Mouse (Mus musculus) embryo, embryonic 9.5 days (tissue): Measurements from ENCODE around the gene Tctn1.

Experiments
- DNase-seq: peaks from one replicate; pipeline ENCODE4 v3.0.0-alpha.2; 2017; ENCODE audit errors: extremely low spot score

Gene Tctn1

DNA sequence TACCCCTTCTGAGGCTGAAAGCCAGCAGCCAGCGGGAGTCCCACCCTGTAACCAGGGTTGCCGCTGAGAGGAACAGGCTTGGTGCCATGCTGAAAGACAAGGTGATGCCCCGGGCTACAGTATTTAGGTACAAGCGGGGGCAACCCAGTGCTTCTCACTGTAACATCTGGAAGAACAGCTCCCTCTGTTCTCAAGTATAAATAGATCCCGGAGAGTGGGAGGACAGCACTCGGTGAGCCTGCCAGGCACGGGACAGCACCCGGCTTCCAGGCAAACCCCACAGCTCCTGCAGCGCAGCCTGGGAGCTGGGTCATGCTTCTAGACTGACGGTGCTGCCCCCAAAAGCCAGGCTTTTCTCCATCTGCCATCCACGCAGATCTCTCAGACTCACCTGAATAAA is 16.7 kb downstream of the Tctn1 start:
- DNase-seq = no peak

DNA sequence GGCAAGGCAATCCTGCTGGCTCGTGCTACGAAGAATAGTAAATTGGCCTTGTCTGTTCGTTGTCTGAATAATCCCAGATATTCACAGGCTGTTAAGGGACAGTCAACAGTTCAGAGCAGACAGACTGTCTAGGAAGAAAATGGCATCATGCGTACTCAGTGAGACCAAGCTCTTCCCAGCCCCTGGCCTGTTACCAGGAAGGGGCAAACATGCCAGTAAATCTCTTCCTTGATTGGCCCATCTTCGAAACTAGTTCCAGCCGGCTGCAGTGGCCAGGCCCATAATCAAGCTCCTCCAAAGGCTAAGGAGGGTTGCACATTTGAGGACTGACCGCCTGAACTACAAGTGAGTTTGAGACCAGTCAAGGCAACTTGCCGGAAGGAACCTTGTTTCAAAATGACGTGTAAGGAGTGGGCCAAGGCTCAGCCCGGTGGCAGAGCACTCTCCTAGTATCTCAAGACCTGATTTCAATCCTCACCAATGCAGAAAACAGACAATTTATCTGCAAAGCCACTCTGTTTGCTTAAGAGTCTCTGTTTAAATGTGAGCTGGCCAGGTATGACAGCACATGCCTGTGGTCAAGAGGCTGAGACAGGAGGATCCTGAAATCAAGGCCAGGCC is 17.6 kb downstream of the Tctn1 start:
- DNase-seq = no peak

DNA sequence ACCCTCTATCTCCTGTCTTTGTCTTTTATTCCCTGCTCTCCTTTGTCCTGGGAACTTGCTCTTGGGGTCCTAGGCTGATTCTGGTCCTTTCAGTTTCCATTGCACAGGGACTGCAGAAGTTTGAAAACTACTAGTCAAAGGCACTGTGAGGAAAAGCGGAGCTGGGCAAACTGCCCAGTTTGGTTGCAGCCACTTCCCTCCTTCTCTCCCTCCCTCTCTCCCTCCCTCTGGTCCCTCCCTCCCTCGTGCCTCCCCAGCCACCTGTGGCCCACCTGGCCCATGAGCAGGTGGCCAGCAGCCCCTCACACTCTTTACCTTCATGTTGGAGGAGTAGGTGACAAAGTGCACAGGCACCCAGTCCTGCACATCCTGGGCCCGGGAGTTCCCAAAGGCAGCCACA is 19.1 kb downstream of the Tctn1 start:
- no peak for DNase-seq

DNA sequence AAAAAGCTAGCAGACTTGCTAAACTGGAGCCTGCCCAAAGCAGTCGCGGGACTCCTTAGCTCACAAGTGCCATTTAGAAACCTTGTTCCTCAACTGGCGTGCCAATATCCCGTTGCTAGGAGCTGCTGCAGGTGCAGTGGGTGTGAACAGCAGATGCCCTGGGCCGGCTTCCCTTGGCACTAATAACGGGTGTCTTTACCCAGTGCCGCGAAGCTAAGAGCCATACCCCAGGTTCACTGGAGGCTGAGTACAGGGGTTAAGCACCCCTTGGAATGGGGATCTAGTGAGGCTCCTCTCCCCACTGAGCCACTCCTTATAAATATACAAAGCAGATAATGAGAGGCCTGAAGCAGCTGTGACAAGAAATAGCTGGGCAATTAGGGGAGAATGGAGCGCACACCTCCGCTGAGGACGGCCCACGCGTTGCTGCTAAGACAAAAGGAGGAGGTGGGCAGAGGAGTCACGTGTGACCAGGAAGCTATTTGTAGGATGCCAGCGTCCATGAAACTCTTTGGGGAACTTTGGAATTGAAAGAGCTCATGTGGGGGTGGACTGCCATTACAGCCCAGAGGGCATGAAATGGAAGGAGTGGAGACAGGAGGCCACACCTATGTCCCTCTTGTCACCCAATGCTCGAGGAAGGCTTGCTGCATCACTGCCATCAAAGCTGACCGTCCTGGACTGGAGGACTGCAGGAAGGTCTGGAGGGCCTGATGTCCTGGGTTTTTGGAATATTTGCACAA is 20.3 kb downstream of the Tctn1 start:
- no peak for DNase-seq

DNA sequence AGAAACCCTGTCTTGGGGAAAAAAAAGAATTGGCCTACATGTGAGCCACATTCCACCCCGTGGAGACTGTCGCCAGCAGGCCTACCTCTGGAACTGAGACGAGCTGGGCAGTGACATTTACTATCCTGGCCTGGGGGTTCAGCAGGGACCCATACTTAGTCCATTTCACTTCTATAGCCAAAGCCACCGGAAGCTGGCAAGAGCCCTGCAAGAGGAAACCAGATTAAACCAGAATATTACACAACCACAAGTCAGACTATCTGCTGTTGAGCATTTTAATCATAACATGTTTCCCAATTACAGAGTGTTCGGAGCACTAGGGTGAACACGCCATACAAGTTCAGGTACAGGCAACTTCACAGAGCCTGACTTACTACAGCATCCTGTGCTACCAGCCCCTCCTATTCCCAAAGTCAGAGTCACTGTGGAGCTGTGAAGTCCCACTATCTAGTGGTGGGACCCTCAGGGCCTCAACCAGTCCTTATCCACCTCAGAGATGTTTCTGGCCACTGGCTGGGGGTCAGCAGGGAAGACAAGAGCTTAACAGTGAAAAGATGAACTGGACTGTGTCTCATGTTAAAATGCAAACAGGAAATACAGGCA is 21.6 kb downstream of the Tctn1 start:
- no peak for DNase-seq

DNA sequence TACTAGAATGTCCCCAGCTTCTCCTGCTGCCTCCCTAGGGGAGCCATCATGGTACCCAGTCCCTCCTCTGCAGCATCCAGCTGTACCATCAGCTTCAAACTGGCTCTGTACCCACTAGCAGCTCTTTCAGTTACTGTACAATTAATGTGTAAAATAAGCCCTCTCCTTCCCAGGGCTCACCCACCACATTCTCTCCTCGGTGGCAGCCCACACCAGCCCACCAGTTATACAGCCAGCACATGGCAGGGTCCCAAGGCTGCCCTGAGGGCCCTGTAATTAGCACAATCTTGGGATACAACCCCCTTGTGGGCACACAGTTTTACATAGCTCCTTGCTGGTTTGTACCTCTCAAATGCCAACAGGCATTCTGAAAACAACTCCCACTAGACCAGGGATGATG is 23.3 kb downstream of the Tctn1 start:
- no peak for DNase-seq

DNA sequence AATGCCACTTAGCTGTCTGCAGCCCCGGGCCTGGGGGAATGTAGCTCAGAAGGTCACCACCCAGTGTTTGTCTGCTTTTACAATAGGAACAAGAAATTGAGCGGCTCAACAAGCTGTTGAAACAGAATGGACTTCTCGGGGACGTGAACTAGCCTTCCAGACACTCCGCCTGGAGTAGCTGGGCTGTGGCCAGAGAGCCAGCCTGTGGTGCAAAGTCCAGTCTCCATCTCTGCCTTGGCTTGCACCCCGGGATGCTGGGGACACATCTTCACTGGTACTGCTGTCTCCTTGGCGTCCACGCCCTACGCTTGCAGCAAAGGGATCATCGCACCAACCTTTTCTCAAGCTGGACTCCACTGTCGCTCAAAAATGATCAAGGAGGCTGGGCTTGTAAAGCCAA is 23.7 kb downstream of the Tctn1 start:
- DNase-seq = no peak

DNA sequence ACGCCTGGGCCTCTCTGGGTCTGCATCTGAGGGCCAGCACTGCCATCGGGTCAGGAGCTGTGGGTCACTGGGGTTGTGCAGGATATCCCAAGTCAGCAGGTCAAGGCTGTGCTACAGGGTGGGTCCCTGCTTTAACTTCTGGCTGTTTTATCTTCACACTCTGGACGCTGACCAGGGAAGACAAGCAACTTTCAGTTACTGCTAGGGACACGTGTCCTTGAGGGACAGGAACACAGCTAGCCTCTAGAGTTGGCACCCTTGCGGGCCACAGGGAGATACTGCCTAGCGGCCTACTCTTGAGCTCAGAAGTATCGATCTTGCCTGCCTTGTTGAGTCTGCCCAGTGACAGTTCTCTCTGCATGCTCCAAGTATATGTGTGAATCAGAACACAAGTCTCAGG is 24.6 kb downstream of the Tctn1 start:
- DNase-seq = no peak

DNA sequence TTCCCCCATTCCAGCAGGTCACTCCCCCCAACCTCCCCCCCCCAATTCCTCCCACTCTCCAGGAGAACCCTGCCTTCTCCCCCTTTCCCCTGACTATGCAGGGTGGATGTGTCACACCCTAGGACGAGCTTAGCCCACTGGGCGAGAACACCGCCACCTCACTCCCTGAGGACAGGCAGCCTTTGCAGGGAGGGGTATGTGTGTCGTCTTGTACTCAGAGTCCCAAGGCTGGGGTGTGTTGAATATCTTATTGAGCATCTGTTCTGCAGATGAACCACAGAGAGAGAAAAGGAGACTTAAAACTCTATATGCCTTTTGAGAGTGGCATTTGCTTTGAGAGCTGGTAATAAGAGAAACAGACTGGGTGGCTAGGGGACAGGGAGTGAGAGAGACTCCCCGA is 27.1 kb downstream of the Tctn1 start:
- no peak for DNase-seq

DNA sequence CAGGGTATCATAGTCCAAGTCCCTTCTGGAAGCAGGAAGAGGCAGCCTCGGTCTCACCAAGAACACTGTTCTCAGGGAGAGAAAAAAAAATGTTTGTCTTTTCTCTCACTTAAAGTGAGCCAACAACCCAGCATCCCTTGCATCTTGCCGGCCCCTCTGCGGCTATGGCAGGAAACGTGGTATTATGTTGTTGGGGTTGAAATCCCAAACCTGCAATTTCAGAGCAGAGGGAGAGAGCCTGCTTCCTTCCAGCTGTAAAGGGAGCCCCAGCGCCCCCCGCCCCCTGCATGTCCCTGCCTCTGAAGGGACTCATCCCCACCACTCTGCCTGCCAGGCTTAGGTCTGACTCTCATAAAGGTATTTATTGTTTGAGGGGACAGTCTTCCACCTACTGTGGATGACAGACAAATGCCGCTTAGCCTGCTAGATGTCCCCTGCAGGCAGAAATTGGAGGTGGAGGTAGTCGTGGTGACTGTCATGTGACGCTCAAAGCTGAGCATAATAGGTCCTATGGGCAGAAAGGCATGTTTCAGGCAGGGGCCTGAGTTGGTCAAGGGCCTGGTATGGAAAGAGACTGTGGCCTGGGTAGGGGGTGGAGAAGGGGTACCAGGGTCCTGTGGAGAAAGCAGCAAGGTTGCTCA is 28.9 kb downstream of the Tctn1 start:
- DNase-seq = no peak

DNA sequence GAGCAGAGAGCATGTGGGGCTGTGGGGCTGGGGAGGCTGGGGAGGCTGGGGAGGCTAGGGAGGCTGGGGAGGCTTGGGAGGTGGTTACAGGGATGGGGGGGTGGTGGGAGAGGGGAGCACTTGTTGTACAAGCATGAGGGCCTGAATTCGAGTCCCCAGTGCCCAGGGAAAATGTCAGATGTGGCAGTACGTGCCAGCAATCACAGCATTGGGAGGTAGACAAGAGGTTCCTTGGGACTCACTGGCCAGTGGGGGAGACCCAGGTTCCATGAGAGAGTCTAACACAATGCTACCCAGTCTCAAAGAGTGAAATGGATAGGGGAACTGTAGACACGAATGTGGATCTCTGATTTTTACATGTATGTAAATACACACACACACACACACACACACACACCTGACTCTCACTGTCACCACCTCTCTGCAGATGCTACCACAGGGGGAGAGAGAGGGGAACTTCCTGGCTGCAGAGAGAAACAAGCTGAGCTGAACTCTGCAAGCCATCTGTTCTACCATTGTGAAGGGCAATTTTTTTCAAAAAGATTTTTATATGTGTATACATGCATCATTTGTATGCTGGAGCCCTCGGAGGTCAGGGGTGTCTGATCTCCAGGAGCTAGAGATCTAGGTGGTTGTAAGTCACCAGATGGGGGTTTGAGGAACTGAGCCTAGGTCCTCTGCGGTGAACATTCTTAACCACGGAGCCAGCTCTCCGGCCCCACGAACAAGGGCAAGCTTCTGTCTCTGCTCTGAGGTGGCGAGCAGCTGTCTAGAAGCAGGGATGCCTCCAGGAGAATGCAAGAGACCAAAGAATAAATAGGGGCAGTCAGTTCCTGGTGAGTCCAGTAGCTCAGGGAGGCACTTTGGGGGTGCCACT is 29.7 kb downstream of the Tctn1 start:
- no peak for DNase-seq

DNA sequence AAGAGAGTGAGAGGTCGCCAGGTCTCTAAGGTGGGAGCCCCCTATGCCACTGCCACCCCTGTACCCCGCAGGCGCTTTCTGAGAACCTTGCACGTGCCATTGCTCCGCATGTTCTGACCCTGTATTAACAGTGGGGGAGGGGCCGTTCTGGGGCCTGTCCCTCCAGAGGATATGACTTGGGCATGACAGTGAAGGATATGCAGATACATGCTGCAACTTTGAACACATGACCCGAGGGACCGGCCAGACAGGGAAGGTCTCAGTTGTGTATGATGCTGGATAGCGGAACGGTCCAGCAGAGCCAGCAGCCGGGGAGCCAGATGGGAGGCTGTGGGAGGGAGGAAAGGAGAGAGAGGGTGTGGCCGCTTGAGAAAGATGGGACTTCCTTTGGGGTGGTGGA is 30.6 kb downstream of the Tctn1 start:
- DNase-seq = no peak

DNA sequence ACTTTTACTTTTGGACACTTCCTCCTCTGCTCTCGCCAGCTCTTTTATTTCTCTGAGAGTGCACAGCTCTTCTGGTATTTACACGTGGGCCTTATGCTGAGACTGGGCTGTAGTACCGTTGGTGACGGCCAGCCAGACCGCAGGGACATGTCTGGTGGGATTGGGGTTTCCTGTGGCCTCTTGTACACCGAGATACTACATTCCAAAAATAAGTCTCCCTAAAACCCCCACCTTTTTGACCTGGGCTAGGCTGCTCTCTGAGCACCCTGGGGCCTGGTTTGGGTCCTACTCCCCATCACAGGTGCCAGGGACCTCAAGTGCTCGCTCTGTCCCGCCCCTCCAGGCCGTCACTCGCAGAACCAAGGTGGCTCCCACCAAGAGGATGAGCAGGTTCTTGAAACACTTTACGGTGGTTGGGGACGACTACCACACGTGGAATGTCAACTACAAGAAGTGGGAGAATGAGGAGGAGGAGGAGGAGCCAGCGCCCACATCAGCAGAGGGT is 31.1 kb downstream of the Tctn1 start:
- DNase-seq = no peak

DNA sequence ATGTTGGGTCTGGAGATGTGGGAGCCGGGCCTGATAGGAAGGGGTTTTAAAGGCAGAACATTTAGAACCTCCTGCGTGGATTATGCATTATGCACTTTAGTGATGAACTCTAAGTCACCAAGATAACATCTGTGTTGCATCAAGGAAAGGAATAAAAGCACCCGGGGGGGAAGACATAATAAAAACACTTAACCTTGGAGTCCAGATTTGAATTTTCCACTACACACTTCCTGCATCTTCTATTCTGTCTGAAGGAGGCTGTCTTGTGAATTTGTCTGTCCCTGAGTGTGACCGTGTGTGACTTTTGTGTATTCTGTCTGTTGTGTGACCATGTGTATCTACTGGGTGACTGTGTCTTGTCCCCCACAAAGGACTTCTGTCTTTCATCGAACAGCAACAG is 32.3 kb downstream of the Tctn1 start:
- no peak for DNase-seq

DNA sequence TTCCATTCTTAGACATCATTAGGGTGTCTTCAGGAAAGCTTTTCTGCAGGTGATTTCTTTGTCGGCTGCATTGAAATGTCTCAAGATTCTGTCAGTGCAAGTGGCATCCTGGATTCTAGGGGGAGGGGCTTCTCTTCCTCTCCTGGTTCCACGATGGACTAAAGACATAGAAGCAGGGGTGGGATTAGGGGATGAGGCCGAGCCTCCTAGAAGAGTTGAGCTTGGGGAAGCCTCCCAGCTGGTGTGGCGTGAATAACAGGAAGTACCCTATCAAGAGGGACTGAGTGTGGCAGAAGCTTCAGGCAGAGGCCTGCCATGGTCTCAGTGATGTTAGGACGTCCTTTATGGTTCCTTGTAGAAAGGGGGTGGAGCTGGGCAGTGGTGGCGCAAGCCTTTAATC is 32.8 kb downstream of the Tctn1 start:
- DNase-seq = no peak

DNA sequence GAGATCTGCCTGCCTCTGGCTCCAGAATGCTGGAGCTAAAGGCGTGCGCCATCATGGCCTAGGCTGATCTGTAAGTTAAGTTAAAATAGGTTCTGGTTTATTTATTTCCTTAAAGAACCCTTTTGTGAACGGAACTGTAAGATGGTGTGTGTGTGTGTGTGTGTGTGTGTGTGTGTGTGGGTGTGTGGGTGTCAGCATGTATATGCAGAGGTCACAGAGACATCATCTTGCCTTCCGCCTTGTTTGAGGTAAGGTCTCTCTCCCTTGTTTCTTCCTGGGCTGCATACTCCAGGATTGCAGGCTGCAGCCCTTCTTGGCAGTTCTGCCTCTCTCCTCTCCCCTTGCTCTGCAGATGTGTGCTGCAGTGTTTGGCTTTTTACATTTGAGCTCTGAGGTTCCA is 33.4 kb downstream of the Tctn1 start:
- DNase-seq = no peak

DNA sequence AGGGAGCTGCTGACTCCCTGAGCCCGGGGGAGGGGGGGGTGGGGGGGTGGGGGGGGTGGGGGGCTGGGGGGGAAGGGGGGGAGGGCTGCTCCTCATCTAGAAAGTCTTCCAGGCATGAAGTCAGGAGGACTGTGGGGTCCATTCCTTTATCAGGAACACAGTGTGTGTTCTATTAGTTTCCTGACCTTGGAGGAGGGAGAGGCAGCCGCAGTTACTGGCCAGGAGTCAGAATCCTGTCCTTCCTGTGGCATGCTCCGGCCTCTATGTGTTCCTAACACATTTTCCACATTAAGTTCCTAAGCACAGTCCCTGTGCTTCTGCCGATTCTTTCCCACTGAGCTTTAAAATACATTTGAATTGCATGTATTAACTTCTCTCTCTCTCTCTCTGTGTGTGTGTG is 35.5 kb downstream of the Tctn1 start:
- no peak for DNase-seq

DNA sequence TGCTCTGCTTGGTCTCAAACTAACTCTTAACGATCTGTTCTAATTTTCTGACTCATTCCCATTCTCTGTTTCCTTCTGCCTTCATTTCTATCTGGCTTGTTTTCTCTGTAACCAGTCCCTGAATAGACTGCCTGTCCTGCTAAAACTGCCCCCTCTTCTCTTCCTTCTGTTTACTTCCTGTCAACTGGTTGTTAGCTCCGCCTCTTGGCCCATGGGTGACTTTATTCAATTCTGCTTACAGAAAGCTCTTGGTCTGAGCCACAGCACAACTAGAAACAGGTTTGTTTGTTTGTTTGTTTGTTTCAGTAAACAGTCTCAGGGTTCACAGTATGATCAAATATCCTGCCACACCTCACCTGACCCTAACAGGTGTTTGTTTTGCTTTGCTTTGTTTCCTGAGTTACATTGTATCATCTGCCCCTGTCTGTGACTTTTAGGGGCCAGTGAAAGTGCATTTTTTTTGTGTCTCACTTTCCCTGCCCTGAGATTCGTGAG is 35.9 kb downstream of the Tctn1 start:
- DNase-seq = no peak

DNA sequence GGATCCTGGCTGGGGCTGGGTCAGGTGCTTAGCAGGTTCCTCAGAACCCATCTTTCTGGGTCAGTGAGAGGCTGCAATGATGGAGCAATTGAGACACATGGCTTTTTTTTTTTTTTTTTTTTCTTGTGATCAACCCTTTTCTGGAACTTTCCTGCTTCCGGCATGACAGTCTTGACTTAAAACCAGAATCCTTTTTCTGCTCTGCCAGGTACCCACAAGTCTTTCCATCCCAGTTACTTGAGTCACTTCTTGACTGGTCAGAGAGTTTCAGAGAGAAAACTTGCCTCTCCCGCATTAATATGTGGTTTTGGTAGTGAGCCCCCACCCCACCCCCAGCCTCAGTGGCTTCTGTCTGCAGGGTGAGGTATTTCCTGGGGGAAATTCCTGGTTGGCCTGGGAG is 40.0 kb downstream of the Tctn1 start:
- DNase-seq = no peak

DNA sequence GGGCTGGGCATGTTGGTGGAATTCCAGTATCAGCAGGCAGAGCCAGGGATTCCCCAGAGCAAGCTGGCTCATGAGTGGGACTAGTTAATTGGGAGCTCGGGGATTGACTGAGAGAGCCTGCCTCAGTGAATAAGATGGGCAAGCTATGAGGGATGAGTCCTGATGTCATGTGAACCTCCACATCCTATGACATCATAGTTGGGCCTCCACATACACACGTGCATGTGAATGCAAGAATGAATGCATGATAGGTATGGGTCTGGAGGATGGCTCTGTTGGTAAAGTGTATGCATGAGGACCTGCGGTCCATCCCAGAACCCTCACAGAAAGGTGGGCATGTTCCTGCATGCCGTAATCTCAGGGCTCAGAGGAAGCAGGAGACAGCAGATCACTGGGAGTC is 43.2 kb downstream of the Tctn1 start:
- DNase-seq = no peak
